8 mouse cellular contexts compared by ENCODE assay signal in the genomic region with DNA sequence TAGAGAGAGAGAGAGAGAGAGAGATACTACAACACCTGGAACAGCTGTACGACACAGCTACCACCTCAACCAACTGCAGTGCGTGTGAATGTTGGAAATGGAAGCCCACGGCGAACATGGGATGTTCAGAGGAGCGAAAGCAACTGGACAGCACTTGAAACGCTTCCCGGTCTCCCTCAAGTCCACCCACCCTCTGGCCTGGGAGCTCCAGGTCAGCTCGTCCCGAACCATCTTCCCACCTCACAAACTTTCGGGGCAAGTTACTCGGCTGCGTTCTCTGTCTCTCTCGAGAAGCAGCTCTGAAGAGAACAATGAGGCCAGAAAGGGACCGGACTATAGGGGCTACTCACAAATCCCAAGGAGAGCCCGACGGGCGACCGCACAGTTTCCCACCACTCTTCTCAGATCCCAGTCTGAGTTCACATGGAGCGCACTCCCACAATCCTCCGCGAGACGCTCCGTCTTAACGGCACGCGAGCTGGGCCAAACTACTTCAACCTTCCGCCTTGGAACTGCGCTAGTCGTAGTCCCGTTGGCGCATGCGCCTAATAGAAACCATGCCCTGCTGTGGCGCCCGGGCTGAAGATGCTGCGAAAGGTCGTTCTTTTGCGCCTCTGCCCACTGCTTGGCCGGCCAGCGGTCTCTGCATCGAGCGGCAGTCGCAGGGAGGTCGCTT. TPM values are rescaled to one million over a fixed set of nuclear protein-coding genes. Genes with fewer than 3 reads are reported as not detected.
DNase-seq lines count a peak whose midpoint lies in the region; ATAC-seq lines count a peak whose summit lies in the region.

A gene (minus strand): TSS at position 438 of the 676 bp plus-strand sequence.
A gene (plus strand): TSS at position 523 of the 676 bp plus-strand sequence.

- H3K4me2 ChIP-seq in lung, embryonic 16.5 days (ENCODE audit: low read depth, low read length): peak within 1 kb of the TSS; percentile 82

- peak; percentile 97 to 99 for ATAC-seq in hematopoietic stem cell, adult 5-6 weeks (replicated peaks in 1 of 2; ENCODE audit: insufficient read depth in 1 of 2, low FRiP score in 2 of 2, low TSS enrichment in 1 of 2, low read depth in 1 of 2, poor library complexity in 2 of 2, severe bottlenecking in 2 of 2)
- peak; percentile 99 for ATAC-seq in lung, embryonic 16.5 days (ENCODE audit: low read depth)

- WGBS in lung, embryonic 16.5 days: under 1% methylated on average over 43 of the region's 43 CpGs

- peaks cover 13% of the 10 kb centered on the region for H3K4me1 ChIP-seq in lung, embryonic 16.5 days (replicated peaks; ENCODE audit: control insufficient read depth, insufficient read depth, low read length)

- no peaks in the 10 kb centered on the region for H3K9me3 ChIP-seq in lung, embryonic 16.5 days (ENCODE audit: control insufficient read depth, low read length)

- H3K9ac ChIP-seq in lung, embryonic 16.5 days (ENCODE audit: low read length): peak within 1 kb of the TSS; percentile 93

- peak within 1 kb of the TSS; percentile 93 for H3K4me3 ChIP-seq in lung, embryonic 16.5 days (ENCODE audit: low read length)

- H3K27me3 ChIP-seq in lung, embryonic 16.5 days (ENCODE audit: control insufficient read depth, insufficient read depth, low read depth, low read length): no peaks in the 10 kb centered on the region

- DNase-seq in MEL-GATA-1-ER (ENCODE audit: extremely low read depth, low read depth): peak; percentile 92
- peak; percentile 98 for DNase-seq in cerebellum, adult 8-10 months
- DNase-seq in forelimb bud, embryonic 11.5 days (ENCODE audit: low read depth, low spot score): peak; percentile 96
- DNase-seq in layer of hippocampus, adult 9-10 months (ENCODE audit: low spot score): peak; percentile 96
- peak; percentile 92 for DNase-seq in ovary, postnatal 10 days (ENCODE audit: low spot score)
- DNase-seq in thymus, postnatal 10 days (ENCODE audit: low spot score in 2 of 2): peak; percentile 89 to 92

- peaks cover 9% of the 10 kb centered on the region for H3K36me3 ChIP-seq in lung, embryonic 16.5 days (ENCODE audit: control insufficient read depth, insufficient read depth, low read length)

- peak within 1 kb of the TSS; percentile 76 for H3K27ac ChIP-seq in lung, embryonic 16.5 days (ENCODE audit: low read length)

RNA-seq across cellular contexts. Expression of the first gene that starts in this region (rescaled TPM):
- 73.2 and 78.0 TPM in 2 replicates for total RNA-seq in hematopoietic stem cell, adult 5-6 weeks (2017)
- 20.8 and 24.1 TPM in 2 replicates for polyA plus RNA-seq in lung, embryonic 16.5 days (2015; fragmentation: Nextera tagmentation; extraction: Ambion mirVana)

RNA-seq across cellular contexts. Expression of the second gene that starts in this region (rescaled TPM):
- total RNA-seq in hematopoietic stem cell, adult 5-6 weeks (2017): 21.9 and 26.9 TPM in 2 replicates
- polyA plus RNA-seq in lung, embryonic 16.5 days (2015; fragmentation: Nextera tagmentation; extraction: Ambion mirVana): 19.9 and 22.1 TPM in 2 replicates

Comparison
In these comparisons a context has a peak if more than half of its experiments do, and no peak if none do; other contexts are left out.
1. Peak in every context shown above with its lines: DNase-seq, ATAC-seq, H3K4me3 ChIP-seq and H3K27ac ChIP-seq.